Mouse (Mus musculus) cortical plate, adult 2 months (tissue): Measurements from ENCODE around the gene Sdk1.

Experiments
- CTCF ChIP-seq: fragments of 200-500 bp; IDR thresholded peaks from 2 replicates; pipeline ENCODE4 v1.5.1; 2011; ENCODE audit warnings: mild to moderate bottlenecking, control low read depth, low read length; ENCODE audit not compliant: insufficient read depth; ENCODE audit errors: extremely low read depth
- POLR2A ChIP-seq: fragments of 200-500 bp; IDR thresholded peaks from 2 replicates; pipeline ENCODE4 v1.6.1; 2011; ENCODE audit warnings: mild to moderate bottlenecking, low read length, control low read depth; ENCODE audit not compliant: insufficient read depth; ENCODE audit errors: extremely low read depth

DNA sequence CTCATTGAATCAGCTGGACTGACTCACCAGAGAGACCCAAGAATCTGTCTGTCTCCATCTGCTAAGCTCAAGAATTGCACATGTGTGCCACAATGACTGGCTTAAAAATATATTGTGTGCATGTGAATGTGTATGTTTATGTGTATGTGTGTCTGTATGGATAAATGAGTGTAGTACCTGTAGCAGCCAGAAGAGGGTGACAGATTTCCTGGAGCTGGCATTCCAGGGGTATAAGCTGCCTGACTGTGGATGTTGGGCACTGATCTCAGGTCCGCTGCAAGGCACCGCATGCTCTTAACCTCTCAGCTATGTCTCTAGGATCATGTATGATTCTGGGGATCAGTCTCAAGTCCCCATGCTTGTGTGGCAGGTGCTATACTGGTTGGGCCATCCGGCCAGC lies 839.4 kb downstream of the Sdk1 start:
- 0 out of 2 replicates have a peak, but pooled peaks have one; percentile 1 for TF ChIP-seq CTCF
- TF ChIP-seq POLR2A, result no peak
